Mouse (Mus musculus) gastrocnemius, postnatal 14 days (tissue): ENCODE data around the gene Ankrd11. TPM values are rescaled to one million over a fixed set of nuclear protein-coding genes. Genes with fewer than 3 reads are reported as not detected.

Experiments
- DNase-seq: peaks from one replicate; pipeline ENCODE4 v3.0.0; 2021; ENCODE audit warnings: mixed read lengths
- intact Hi-C: fragments of 180-260 bp; cut with DNase I; formaldehyde crosslinking; loops from one replicate; pipeline ENCODE4 v1.15.1; 2025; ENCODE audit warnings: low total_unique reads
- total RNA-seq, 2 experiments: library from RNA; stranded (reverse); gene quantifications; 2 replicates each; pipeline ENCODE4 v1.2.3; 2021

Ankrd11 gene
- total RNA-seq, 2 experiments from 2014 or later: 40.2 to 43.2 TPM

GRCm38 (mm10) chr8:122938170-122938569, 103.9 kb downstream of the Ankrd11 start:
- DNase-seq: no peak
- intact Hi-C loops: no loop called here

- intact Hi-C loops: no loop called here
- no peak for DNase-seq
Measured at GRCm38 (mm10) chr8:122937545-122938053, 104.5 kb downstream of the Ankrd11 start.

GRCm38 (mm10) chr8:122935912-122936311, 106.2 kb downstream of the Ankrd11 start:
- DNase-seq: no peak
- intact Hi-C loops: no loop called here

GRCm38 (mm10) chr8:122935118-122935517, 107.0 kb downstream of the Ankrd11 start:
- intact Hi-C loops: no loop called here
- DNase-seq: no peak

- intact Hi-C loops: no loop called here
- no peak for DNase-seq
Measured at GRCm38 (mm10) chr8:122933973-122934372, 108.1 kb downstream of the Ankrd11 start.

GRCm38 (mm10) chr8:122932561-122932959, 109.5 kb downstream of the Ankrd11 start:
- intact Hi-C loops: no loop called here
- no peak for DNase-seq

GRCm38 (mm10) chr8:122931834-122932560, 110.1 kb downstream of the Ankrd11 start:
- intact Hi-C loops: no loop called here
- peak; percentile 11 for DNase-seq

GRCm38 (mm10) chr8:122928631-122929224, 113.3 kb downstream of the Ankrd11 start:
- no peak for DNase-seq
- intact Hi-C loops: no loop called here

GRCm38 (mm10) chr8:122927841-122928240, 114.2 kb downstream of the Ankrd11 start:
- DNase-seq: no peak

GRCm38 (mm10) chr8:122926782-122927181, 115.3 kb downstream of the Ankrd11 start:
- no peak for DNase-seq
- intact Hi-C loops: no loop called here

More at GRCm38 (mm10) chr8:122927841-122928240, 114.2 kb downstream of the Ankrd11 start:
- intact Hi-C loops: no loop called here

- intact Hi-C loops: no loop called here
- DNase-seq: no peak
Measured at GRCm38 (mm10) chr8:122925939-122926722, 115.9 kb downstream of the Ankrd11 start.

- no peak for DNase-seq
- intact Hi-C loops: no loop called here
Measured at GRCm38 (mm10) chr8:122924091-122924490, 118.0 kb downstream of the Ankrd11 start.

- DNase-seq: no peak
- intact Hi-C loops: no loop called here
Measured at GRCm38 (mm10) chr8:122923431-122924090, 118.5 kb downstream of the Ankrd11 start.

- DNase-seq: no peak
- intact Hi-C loops: no loop called here
Measured at GRCm38 (mm10) chr8:122922945-122923344, 119.1 kb downstream of the Ankrd11 start.

GRCm38 (mm10) chr8:122920890-122921289, 121.2 kb downstream of the Ankrd11 start:
- intact Hi-C loops: no loop called here
- no peak for DNase-seq

- intact Hi-C loops: loop anchor here (5.0 kb wide), 1 partner anchor 129 kb away; no protein-coding TSS in a partner anchor
- DNase-seq: no peak
Measured at GRCm38 (mm10) chr8:122918438-122919107, 123.5 kb downstream of the Ankrd11 start.

- no peak for DNase-seq
- intact Hi-C loops: loop anchor here (5.0 kb wide), 1 partner anchor 130 kb away; no protein-coding TSS in a partner anchor
Measured at GRCm38 (mm10) chr8:122917531-122918392, 124.3 kb downstream of the Ankrd11 start.

- no peak for DNase-seq
- intact Hi-C loops: loop anchor here (5.0 kb wide), 1 partner anchor 131 kb away; no protein-coding TSS in a partner anchor
Measured at GRCm38 (mm10) chr8:122916766-122917165, 125.3 kb downstream of the Ankrd11 start.
